Mouse (Mus musculus) neural tube, embryonic 14.5 days (tissue): ENCODE results near the gene Wfdc3. TPM values are rescaled to one million over a fixed set of nuclear protein-coding genes. Genes with fewer than 3 reads are reported as not detected.

Source experiments
- ATAC-seq: fragments of 200-750 bp; cut with Nextera tagmentation; 2 replicates; pipeline ENCODE4 v1.8.0; 2017; ENCODE audit warnings: low read depth, mild to moderate bottlenecking, moderate TSS enrichment, moderate library complexity
- H3K27ac ChIP-seq: fragments of 300-500 bp; sonication (generic); 2 replicates; pipeline ENCODE4 v1.5.1; 2014; ENCODE audit warnings: low read depth, mild to moderate bottlenecking, control low read depth, low read length, moderate library complexity, mixed read lengths
- H3K27me3 ChIP-seq: fragments of 300-500 bp; sonication (generic); 2 replicates; pipeline ENCODE4 v1.6.1; 2014; ENCODE audit warnings: low read length; ENCODE audit not compliant: control insufficient read depth, insufficient read depth
- H3K36me3 ChIP-seq: fragments of 300-500 bp; sonication (generic); 2 replicates; pipeline ENCODE4 v1.6.1; 2014; ENCODE audit warnings: low read length, mixed read lengths; ENCODE audit not compliant: control insufficient read depth, insufficient read depth
- H3K4me1 ChIP-seq: fragments of 300-500 bp; sonication (generic); 2 replicates; pipeline ENCODE4 v1.6.1; 2014; ENCODE audit warnings: low read length; ENCODE audit not compliant: control insufficient read depth, insufficient read depth
- H3K4me2 ChIP-seq: fragments of 300-500 bp; sonication (generic); 2 replicates; pipeline ENCODE4 v1.6.1; 2014; ENCODE audit warnings: mild to moderate bottlenecking, low read depth, low read length, control low read depth
- H3K4me3 ChIP-seq: fragments of 300-500 bp; sonication (generic); 2 replicates; pipeline ENCODE4 v1.5.1; 2014; ENCODE audit warnings: low read depth, low read length, control low read depth, mixed read lengths
- H3K9ac ChIP-seq: fragments of 300-500 bp; sonication (generic); replicated peaks from 2 replicates; pipeline ENCODE4 v1.6.1; 2014; ENCODE audit warnings: low read depth, mild to moderate bottlenecking, control low read depth, low read length, mixed read lengths
- H3K9me3 ChIP-seq: fragments of 300-500 bp; sonication (generic); 2 replicates; pipeline ENCODE4 v1.6.1; 2016; ENCODE audit warnings: low read length; ENCODE audit not compliant: control insufficient read depth
- WGBS: fragments of 180-500 bp; shearing (Covaris S2); extraction: QIAGEN DNeasy Blood & Tissue Kit; methylation state at CpG from one replicate; pipeline ENCODE4 v1.1.7; 2014; 5-methylcytosine and 5-hydroxymethylcytosine counted together
- polyA plus RNA-seq: library from polyadenylated mRNA; unstranded; fragments of >200 nt; fragmentation: Nextera tagmentation; extraction: Ambion mirVana; gene quantifications from 2 replicates; pipeline ENCODE4 v1.2.1, GENCODE M21; 2014

Gene Wfdc3
- polyA plus RNA-seq, 1 experiment from 2014 or later = 1.2 TPM

GRCm38 (mm10) chr2:164754105-164754504 is 8.4 kb upstream of the Wfdc3 start:
- ATAC-seq = no peak
- peaks cover 62% of the 10 kb centered on the region for H3K36me3 ChIP-seq
- no peak overlapping the region for H3K27ac ChIP-seq
- 87% methylated on average over 11 of the region's 11 CpGs for WGBS
- no peaks in the 10 kb centered on the region for H3K27me3 ChIP-seq
- no peak overlapping the region for H3K4me3 ChIP-seq
- H3K4me1 ChIP-seq = no peaks in the 10 kb centered on the region
- H3K9me3 ChIP-seq = no peaks in the 10 kb centered on the region
- no peak overlapping the region for H3K9ac ChIP-seq
- no peak overlapping the region for H3K4me2 ChIP-seq

- peaks cover 4% of the 10 kb centered on the region; the same call in 1 of the 2 replicates for H3K4me1 ChIP-seq
- no peak for ATAC-seq
- no peak overlapping the region for H3K4me3 ChIP-seq
- H3K9me3 ChIP-seq = no peaks in the 10 kb centered on the region
- peaks cover 60% of the 10 kb centered on the region for H3K36me3 ChIP-seq
- H3K9ac ChIP-seq = no peak overlapping the region
- 94% methylated on average over 2 of the region's 2 CpGs for WGBS
- H3K27me3 ChIP-seq = no peaks in the 10 kb centered on the region
- no peak overlapping the region for H3K4me2 ChIP-seq
- no peak overlapping the region for H3K27ac ChIP-seq
Measured at GRCm38 (mm10) chr2:164752454-164752853, 6.7 kb upstream of the Wfdc3 start.

GRCm38 (mm10) chr2:164748991-164749390 is 3.3 kb upstream of the Wfdc3 start:
- ATAC-seq = no peak
- Histone ChIP-seq H3K27me3 (no peaks in the 10 kb centered on the region; the same call in 1 of the 2 replicates), H3K4me3 (no peak overlapping the region), H3K9me3 (no peaks in the 10 kb centered on the region), H3K4me2 (no peak overlapping the region), H3K9ac (no peak overlapping the region), H3K4me1 (peaks cover 21% of the 10 kb centered on the region), H3K27ac (no peak overlapping the region), H3K36me3 (peaks cover 28% of the 10 kb centered on the region)
- WGBS = 95% methylated on average over 6 of the region's 6 CpGs

DNA sequence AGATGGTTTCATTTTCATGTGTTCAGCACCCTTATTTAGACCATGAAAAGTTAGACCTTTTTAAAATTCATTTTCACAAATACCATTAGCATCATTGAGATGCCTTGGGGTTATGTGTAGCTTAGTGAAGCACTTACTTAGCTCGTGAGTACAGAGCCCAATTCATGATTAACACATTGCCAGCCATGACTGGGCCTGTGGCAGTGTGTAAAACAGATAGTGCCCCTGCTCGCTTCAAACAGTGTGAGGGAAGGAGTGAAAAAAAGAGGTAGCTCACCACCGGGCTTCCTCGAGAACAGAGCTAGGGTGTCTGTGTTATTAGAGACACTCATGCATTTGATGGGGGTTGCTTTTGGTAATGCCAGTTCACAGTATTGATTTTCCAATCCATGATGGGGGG is 2.5 kb upstream of the Wfdc3 start:
- Histone ChIP-seq H3K4me1 (peaks cover 21% of the 10 kb centered on the region), H3K9ac (no peak overlapping the region), H3K9me3 (no peaks in the 10 kb centered on the region), H3K27ac (no peak overlapping the region), H3K36me3 (peaks cover 23% of the 10 kb centered on the region; the same call in 1 of the 2 replicates), H3K27me3 (no peaks in the 10 kb centered on the region; the same call in 1 of the 2 replicates), H3K4me3 (no peak overlapping the region), H3K4me2 (no peak overlapping the region)
- 88% methylated on average over 4 of the region's 4 CpGs for WGBS
- ATAC-seq = no peak

- no peak for ATAC-seq
- peaks cover 21% of the 10 kb centered on the region for H3K4me1 ChIP-seq
- H3K9me3 ChIP-seq = no peaks in the 10 kb centered on the region
- 63% methylated on average over 8 of the region's 8 CpGs for WGBS
- H3K36me3 ChIP-seq = peaks cover 15% of the 10 kb centered on the region; the same call in 1 of the 2 replicates
- H3K4me3 ChIP-seq = peak overlapping the region; percentile 87
- no peak overlapping the region for H3K27ac ChIP-seq
- H3K9ac ChIP-seq = peak overlapping the region; percentile 92
- no peaks in the 10 kb centered on the region; the same call in 1 of the 2 replicates for H3K27me3 ChIP-seq
- H3K4me2 ChIP-seq = peak overlapping the region; percentile 67
Measured at GRCm38 (mm10) chr2:164746693-164747092, 962 bp upstream of the Wfdc3 start.

DNA sequence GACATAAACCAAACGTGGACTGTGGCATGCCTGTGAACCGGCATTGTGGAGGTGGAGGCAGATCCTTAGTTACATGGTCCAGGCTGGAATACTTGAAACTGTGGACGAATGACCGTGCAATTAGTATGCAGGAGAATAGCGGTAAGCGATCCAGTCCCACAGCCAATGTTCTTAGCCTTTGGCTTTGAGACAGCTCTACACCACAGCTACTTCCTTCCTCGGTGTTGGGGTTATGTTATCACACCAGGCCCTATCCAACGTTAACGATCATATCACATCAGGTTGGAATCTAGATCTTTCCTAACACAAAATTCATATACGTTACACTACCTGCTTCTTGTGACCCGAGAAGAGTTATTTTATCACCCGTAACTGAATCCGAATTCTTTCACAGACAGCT is 744 bp downstream of the Wfdc3 start:
- Histone ChIP-seq H3K27me3 (no peaks in the 10 kb centered on the region; the same call in 1 of the 2 replicates), H3K9ac (peak overlapping the region; percentile 92; the same call in 1 of the 2 replicates), H3K4me1 (peaks cover 21% of the 10 kb centered on the region), H3K4me3 (peak overlapping the region; percentile 87), H3K36me3 (peaks cover 10% of the 10 kb centered on the region; the same call in 1 of the 2 replicates), H3K9me3 (no peaks in the 10 kb centered on the region), H3K27ac (no peak overlapping the region), H3K4me2 (peak overlapping the region; percentile 67)
- WGBS = 76% methylated on average over 13 of the region's 13 CpGs
- no peak for ATAC-seq

DNA sequence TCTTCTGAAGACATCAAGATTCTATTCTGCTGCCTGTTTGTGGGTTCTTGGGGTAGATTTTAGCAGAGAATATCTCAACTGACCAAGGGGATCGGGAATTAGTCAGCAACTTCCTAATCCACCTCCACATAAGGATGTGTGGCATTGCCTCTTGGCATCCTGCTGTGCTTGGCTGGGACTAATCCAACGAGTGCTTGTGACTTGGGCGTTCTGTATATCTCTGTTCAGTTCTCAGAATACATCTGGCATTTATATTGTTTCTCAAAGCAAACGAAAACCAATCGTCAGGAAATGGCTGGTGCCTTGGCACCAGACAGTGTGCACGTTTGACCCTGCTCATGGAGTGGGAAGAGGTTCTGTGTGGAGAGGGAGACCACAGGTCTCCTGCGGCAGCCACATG is 5.9 kb downstream of the Wfdc3 start:
- Histone ChIP-seq H3K9ac (no peak overlapping the region), H3K4me1 (peaks cover under 1% of the 10 kb centered on the region), H3K36me3 (no peaks in the 10 kb centered on the region), H3K27ac (no peak overlapping the region), H3K4me2 (no peak overlapping the region), H3K27me3 (no peaks in the 10 kb centered on the region), H3K9me3 (no peaks in the 10 kb centered on the region), H3K4me3 (no peak overlapping the region)
- ATAC-seq = no peak
- WGBS = 72% methylated on average over 7 of the region's 7 CpGs

DNA sequence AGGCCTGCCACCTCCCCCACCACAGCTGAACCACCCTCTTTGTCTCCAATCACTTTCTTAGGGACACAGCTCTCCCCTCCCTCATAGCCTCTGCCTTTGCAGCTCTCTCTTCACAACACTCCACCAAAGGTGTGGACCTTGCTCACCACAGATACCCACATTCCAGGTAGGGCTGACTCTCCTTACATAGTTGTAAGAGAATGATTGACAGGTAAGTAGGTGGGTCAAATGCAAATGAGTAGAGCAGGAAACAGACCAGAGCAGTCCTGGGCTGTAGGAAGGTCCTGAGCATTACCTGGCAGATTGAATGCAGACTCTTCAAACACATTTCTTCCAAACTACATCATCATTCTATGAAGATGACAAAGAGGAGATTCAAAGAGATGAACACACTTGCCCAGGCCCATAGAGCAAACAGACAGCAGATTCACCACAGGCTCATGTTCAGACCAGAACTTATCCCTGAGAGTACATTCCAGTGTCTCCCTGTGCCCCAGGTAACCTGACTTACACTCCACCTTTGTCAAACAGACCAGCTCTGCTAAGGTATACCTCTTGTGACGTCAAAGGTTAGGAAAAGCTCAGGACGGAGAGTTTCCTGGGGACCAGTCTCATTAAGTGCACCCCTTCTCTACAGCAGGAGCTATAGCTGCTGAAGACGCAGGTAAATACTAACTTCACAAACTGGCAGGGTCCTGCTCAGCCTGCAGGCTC is 8.2 kb downstream of the Wfdc3 start:
- Histone ChIP-seq H3K4me1 (no peaks in the 10 kb centered on the region), H3K27ac (no peak overlapping the region), H3K27me3 (no peaks in the 10 kb centered on the region), H3K36me3 (no peaks in the 10 kb centered on the region), H3K9ac (no peak overlapping the region), H3K9me3 (no peaks in the 10 kb centered on the region), H3K4me3 (no peak overlapping the region), H3K4me2 (no peak overlapping the region)
- ATAC-seq = no peak
- 73% methylated on average over 3 of the region's 3 CpGs for WGBS

DNA sequence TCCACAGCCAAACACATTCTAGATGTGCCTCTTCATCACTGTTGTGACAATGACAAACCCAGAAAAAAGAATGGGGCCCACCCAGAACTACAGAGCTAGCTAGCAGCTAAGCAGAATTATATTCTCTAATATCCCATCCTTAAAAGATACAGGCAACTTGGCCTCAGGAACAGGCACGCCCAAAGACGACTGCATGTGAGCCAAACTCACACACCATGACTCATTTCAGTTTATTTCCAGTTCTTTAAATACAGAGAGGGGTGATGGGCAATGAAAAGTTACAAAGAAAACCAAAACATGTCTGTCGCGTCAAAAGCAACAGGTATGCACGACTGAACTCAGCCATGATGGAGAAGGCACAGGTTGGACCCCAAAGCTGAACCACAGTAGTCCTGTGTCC is 10.3 kb downstream of the Wfdc3 start:
- H3K9ac ChIP-seq = no peak overlapping the region
- H3K4me3 ChIP-seq = no peak overlapping the region
- H3K4me1 ChIP-seq = no peaks in the 10 kb centered on the region
- no peaks in the 10 kb centered on the region for H3K9me3 ChIP-seq
- H3K27ac ChIP-seq = no peak overlapping the region
- no peaks in the 10 kb centered on the region for H3K27me3 ChIP-seq
- H3K36me3 ChIP-seq = no peaks in the 10 kb centered on the region
- no peak for ATAC-seq
- no peak overlapping the region for H3K4me2 ChIP-seq
- 92% methylated on average over 5 of the region's 5 CpGs for WGBS
